15 mouse cellular contexts compared by ENCODE assay signal in the genomic region with DNA sequence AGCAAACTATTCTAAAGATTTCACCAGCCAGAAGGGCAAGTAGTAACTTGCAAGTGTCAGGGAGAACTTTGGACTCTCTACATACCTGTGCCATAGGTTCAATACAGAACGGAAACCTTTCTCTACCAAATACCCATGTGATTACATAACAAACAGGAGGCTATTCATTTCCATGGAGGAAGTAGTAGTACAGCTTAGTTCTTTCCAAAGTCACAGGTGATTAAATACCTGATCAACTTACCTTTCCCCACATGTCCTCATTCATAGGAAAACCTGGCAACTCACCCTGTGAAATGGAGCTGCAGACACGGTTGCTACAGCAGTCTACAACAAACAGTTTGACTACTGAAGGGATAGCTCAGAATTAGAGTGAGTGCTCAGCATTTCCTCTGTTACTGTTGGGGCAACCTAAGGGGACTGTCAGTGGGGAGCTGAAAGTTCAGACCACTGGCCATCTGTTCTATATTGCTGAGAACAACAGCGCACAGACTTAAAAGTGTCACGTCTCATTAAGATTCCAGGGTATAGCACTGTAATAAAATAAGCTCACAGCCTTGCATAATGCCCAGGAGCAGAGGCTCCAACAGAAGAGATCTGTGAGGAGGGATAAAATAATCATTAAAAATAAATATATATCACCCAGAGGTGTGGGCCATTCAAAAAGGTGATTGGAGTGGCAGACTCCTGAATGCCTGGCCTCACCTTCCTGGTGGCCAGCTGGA. TPM values are rescaled to one million over a fixed set of nuclear protein-coding genes. Genes with fewer than 3 reads are reported as not detected.
DNase-seq lines count a peak whose midpoint lies in the region; ATAC-seq and TF ChIP-seq lines count a peak whose summit lies in the region.
"Had no signal": no experiment of that assay in that cellular context is flagged by ENCODE, and none has a peak within 500 bp of the region (broad histone marks: within the 10 kb centered on the region; RNA-seq: fewer than 3 reads in every experiment).

No protein-coding gene starts in this region.

- H3K9me3 ChIP-seq in forebrain, embryonic 13.5 days (replicated peaks), result no peaks in the 10 kb centered on the region
- H3K9me3 ChIP-seq in forebrain, embryonic 14.5 days (replicated peaks; ENCODE audit: control insufficient read depth, low read length), result no peaks in the 10 kb centered on the region
- no peaks in the 10 kb centered on the region for H3K9me3 ChIP-seq in midbrain, embryonic 16.5 days (replicated peaks; ENCODE audit: control insufficient read depth, low read length, poor library complexity, severe bottlenecking)
- H3K9me3 ChIP-seq in midbrain, embryonic 14.5 days (ENCODE audit: control insufficient read depth, low read length), result no peaks in the 10 kb centered on the region
- no peaks in the 10 kb centered on the region for H3K9me3 ChIP-seq in limb, embryonic 13.5 days
- no peaks in the 10 kb centered on the region for H3K9me3 ChIP-seq in stomach, postnatal 0 days (ENCODE audit: control insufficient read depth, low read length)
- H3K9me3 ChIP-seq: limb, embryonic 15.5 days had no signal

- no peak overlapping the region for H3K4me2 ChIP-seq in forebrain, embryonic 13.5 days
- H3K4me2 ChIP-seq in forebrain, embryonic 14.5 days (ENCODE audit: low read length), result no peak overlapping the region
- no peak overlapping the region for H3K4me2 ChIP-seq in midbrain, embryonic 16.5 days (ENCODE audit: low read length)
- H3K4me2 ChIP-seq in midbrain, embryonic 14.5 days (ENCODE audit: low read length), result no peak overlapping the region
- H3K4me2 ChIP-seq in limb, embryonic 13.5 days (replicated peaks), result no peak overlapping the region
- no peak overlapping the region for H3K4me2 ChIP-seq in stomach, postnatal 0 days (replicated peaks; ENCODE audit: low read depth)
- H3K4me2 ChIP-seq: limb, embryonic 15.5 days; lung, embryonic 14.5 days had no signal

- H3K4me1 ChIP-seq in forebrain, embryonic 13.5 days, result no peaks in the 10 kb centered on the region
- H3K4me1 ChIP-seq in forebrain, embryonic 14.5 days (ENCODE audit: control insufficient read depth, insufficient read depth, low read length), result no peaks in the 10 kb centered on the region
- no peaks in the 10 kb centered on the region for H3K4me1 ChIP-seq in midbrain, embryonic 16.5 days (ENCODE audit: control insufficient read depth, insufficient read depth, low read length)
- H3K4me1 ChIP-seq in midbrain, embryonic 14.5 days (ENCODE audit: control insufficient read depth, insufficient read depth, low read length), result no peaks in the 10 kb centered on the region
- H3K4me1 ChIP-seq in limb, embryonic 13.5 days, result peaks cover 19% of the 10 kb centered on the region
- no peaks in the 10 kb centered on the region for H3K4me1 ChIP-seq in stomach, postnatal 0 days (replicated peaks; ENCODE audit: control insufficient read depth, insufficient read depth)

- H3K27ac ChIP-seq in forebrain, embryonic 13.5 days, result no peak overlapping the region
- no peak overlapping the region for H3K27ac ChIP-seq in forebrain, embryonic 14.5 days (ENCODE audit: low read depth, low read length)
- no peak overlapping the region for H3K27ac ChIP-seq in midbrain, embryonic 16.5 days (ENCODE audit: low read length)
- H3K27ac ChIP-seq in midbrain, embryonic 14.5 days (replicated peaks; ENCODE audit: low read depth, low read length), result no peak overlapping the region
- no peak overlapping the region for H3K27ac ChIP-seq in limb, embryonic 13.5 days
- no peak overlapping the region for H3K27ac ChIP-seq in stomach, postnatal 0 days (replicated peaks)
- H3K27ac ChIP-seq: limb, embryonic 15.5 days had no signal

- no peak; the same call in 1 of the 2 replicates for TF ChIP-seq CTCF in stomach, postnatal 0 days (IDR thresholded peaks at IDR 0.05; ENCODE audit: low read depth)

- H3K27me3 ChIP-seq in forebrain, embryonic 13.5 days, result no peaks in the 10 kb centered on the region
- no peaks in the 10 kb centered on the region for H3K27me3 ChIP-seq in forebrain, embryonic 14.5 days (replicated peaks; ENCODE audit: control insufficient read depth, insufficient read depth, low read length)
- no peaks in the 10 kb centered on the region for H3K27me3 ChIP-seq in midbrain, embryonic 16.5 days (ENCODE audit: control insufficient read depth, insufficient read depth, low read depth, low read length)
- no peaks in the 10 kb centered on the region for H3K27me3 ChIP-seq in midbrain, embryonic 14.5 days (ENCODE audit: control insufficient read depth, insufficient read depth, low read length)
- H3K27me3 ChIP-seq in limb, embryonic 13.5 days, result peaks cover 20% of the 10 kb centered on the region; the same call in 1 of the 2 replicates
- no peaks in the 10 kb centered on the region for H3K27me3 ChIP-seq in stomach, postnatal 0 days (ENCODE audit: control insufficient read depth, insufficient read depth, low read length)

- H3K9ac ChIP-seq in forebrain, embryonic 13.5 days, result no peak overlapping the region
- H3K9ac ChIP-seq in forebrain, embryonic 14.5 days (ENCODE audit: low read length), result no peak overlapping the region
- no peak overlapping the region for H3K9ac ChIP-seq in midbrain, embryonic 16.5 days (ENCODE audit: low read depth, low read length)
- no peak overlapping the region for H3K9ac ChIP-seq in midbrain, embryonic 14.5 days (replicated peaks; ENCODE audit: low read length)
- H3K9ac ChIP-seq in limb, embryonic 13.5 days, result no peak overlapping the region
- no peak overlapping the region for H3K9ac ChIP-seq in stomach, postnatal 0 days (ENCODE audit: low read length)
- H3K9ac ChIP-seq: limb, embryonic 15.5 days; lung, embryonic 14.5 days had no signal

- 75% methylated on average over 4 of the region's 4 CpGs for WGBS in forebrain, embryonic 13.5 days
- 75% methylated on average over 4 of the region's 4 CpGs for WGBS in forebrain, embryonic 14.5 days
- 72% methylated on average over 4 of the region's 4 CpGs for WGBS in midbrain, embryonic 16.5 days
- 79% methylated on average over 4 of the region's 4 CpGs for WGBS in midbrain, embryonic 14.5 days
- 30% methylated on average over 4 of the region's 4 CpGs for WGBS in limb, embryonic 13.5 days
- WGBS in stomach, postnatal 0 days, result 66% methylated on average over 4 of the region's 4 CpGs

- TF ChIP-seq EP300 in stomach, postnatal 0 days (optimal IDR thresholded peaks at IDR 0.05), result no peak

- H3K36me3 ChIP-seq in forebrain, embryonic 13.5 days (ENCODE audit: poor library complexity, severe bottlenecking), result no peaks in the 10 kb centered on the region
- no peaks in the 10 kb centered on the region for H3K36me3 ChIP-seq in forebrain, embryonic 14.5 days (ENCODE audit: control insufficient read depth, insufficient read depth, low read length)
- no peaks in the 10 kb centered on the region for H3K36me3 ChIP-seq in midbrain, embryonic 16.5 days (ENCODE audit: control insufficient read depth, insufficient read depth, low read length)
- H3K36me3 ChIP-seq in midbrain, embryonic 14.5 days (ENCODE audit: control insufficient read depth, insufficient read depth, low read length), result no peaks in the 10 kb centered on the region
- H3K36me3 ChIP-seq in limb, embryonic 13.5 days, result no peaks in the 10 kb centered on the region
- no peaks in the 10 kb centered on the region for H3K36me3 ChIP-seq in stomach, postnatal 0 days (ENCODE audit: control insufficient read depth, insufficient read depth, low read length)
- H3K36me3 ChIP-seq: limb, embryonic 15.5 days had no signal

- ATAC-seq in forebrain, embryonic 13.5 days, result peak; percentile 38; the same call in 1 of the 2 replicates
- no peak for ATAC-seq in forebrain, embryonic 14.5 days
- ATAC-seq in midbrain, embryonic 16.5 days, result 0 out of 2 replicates have a peak, but pooled peaks have one; percentile 51
- no peak for ATAC-seq in midbrain, embryonic 14.5 days (ENCODE audit: low FRiP score, low TSS enrichment)
- ATAC-seq in limb, embryonic 13.5 days (ENCODE audit: low FRiP score, low read depth), result peak; percentile 54; the same call in 1 of the 2 replicates
- ATAC-seq in stomach, postnatal 0 days (ENCODE audit: low FRiP score, low TSS enrichment), result peak; percentile 84
- ATAC-seq in granulocyte monocyte progenitor cell, adult 5-6 weeks (replicated peaks; ENCODE audit: poor library complexity, severe bottlenecking), result no peak

- no peak overlapping the region for H3K4me3 ChIP-seq in forebrain, embryonic 13.5 days
- no peak overlapping the region for H3K4me3 ChIP-seq in forebrain, embryonic 14.5 days (ENCODE audit: low read depth, low read length)
- H3K4me3 ChIP-seq in midbrain, embryonic 16.5 days (ENCODE audit: low read depth, low read length), result no peak overlapping the region
- no peak overlapping the region for H3K4me3 ChIP-seq in midbrain, embryonic 14.5 days (replicated peaks; ENCODE audit: low read depth, low read length)
- no peak overlapping the region for H3K4me3 ChIP-seq in limb, embryonic 13.5 days
- H3K4me3 ChIP-seq in stomach, postnatal 0 days (ENCODE audit: low read depth, low read length), result no peak overlapping the region
- H3K4me3 ChIP-seq: limb, embryonic 15.5 days had no signal

- DNase-seq in forebrain, embryonic 14.5 days (ENCODE audit: low spot score), result no peak
- no peak for DNase-seq in midbrain, embryonic 14.5 days
- no peak for DNase-seq in stomach, postnatal 0 days (ENCODE audit: low spot score)
- no peak for DNase-seq in c-Kit-positive CD71-positive TER-119-positive erythroid progenitor cells, embryonic 14.5 days (ENCODE audit: low spot score)
- DNase-seq: adrenal gland, adult 8-10 months; B cell, adult 2 months; cerebellum, postnatal 36 days; kidney, postnatal 4 days; lung, embryonic 14.5 days had no signal

RNA-seq across cellular contexts. Expression of a gene that starts 9.7 kb away (rescaled TPM):
- polyA plus RNA-seq in forebrain, embryonic 13.5 days (2015; fragmentation: Nextera tagmentation; extraction: Ambion mirVana), result not detected in 2 replicates
- polyA plus RNA-seq in forebrain, embryonic 14.5 days (2014; fragmentation: Nextera tagmentation; extraction: Ambion mirVana), result not detected in 2 replicates
- polyA plus RNA-seq in midbrain, embryonic 16.5 days (2015; fragmentation: Nextera tagmentation; extraction: Ambion mirVana), result not detected in 2 replicates
- not detected in 2 replicates for polyA plus RNA-seq in midbrain, embryonic 14.5 days (2014; fragmentation: Nextera tagmentation; extraction: Ambion mirVana)
- polyA plus RNA-seq in limb, embryonic 13.5 days (2015; fragmentation: Nextera tagmentation; extraction: Ambion mirVana), result 0.40 and 0.66 TPM in 2 replicates
- polyA plus RNA-seq in stomach, postnatal 0 days (2015; fragmentation: Nextera tagmentation; extraction: Ambion mirVana), result 0.08 TPM in 1 of 2 replicates, not detected in the other
- not detected in 2 replicates for total RNA-seq in granulocyte monocyte progenitor cell, adult 5-6 weeks (2014; fragmentation: Nextera tagmentation)
- not detected in 2 replicates for total RNA-seq in granulocyte monocyte progenitor cell, adult 5-6 weeks (2017)
- total RNA-seq: adrenal gland, adult 8-10 months had no signal
- polyA plus RNA-seq: lung, embryonic 14.5 days had no signal

RNA-seq across cellular contexts. Expression of a gene that starts 37.3 kb away (rescaled TPM):
- not detected in 2 replicates for polyA plus RNA-seq in forebrain, embryonic 13.5 days (2015; fragmentation: Nextera tagmentation; extraction: Ambion mirVana)
- not detected in 2 replicates for polyA plus RNA-seq in forebrain, embryonic 14.5 days (2014; fragmentation: Nextera tagmentation; extraction: Ambion mirVana)
- polyA plus RNA-seq in midbrain, embryonic 16.5 days (2015; fragmentation: Nextera tagmentation; extraction: Ambion mirVana), result not detected in 2 replicates
- polyA plus RNA-seq in midbrain, embryonic 14.5 days (2014; fragmentation: Nextera tagmentation; extraction: Ambion mirVana), result not detected in 2 replicates
- polyA plus RNA-seq in limb, embryonic 13.5 days (2015; fragmentation: Nextera tagmentation; extraction: Ambion mirVana), result not detected in 2 replicates
- polyA plus RNA-seq in stomach, postnatal 0 days (2015; fragmentation: Nextera tagmentation; extraction: Ambion mirVana), result 0.06 and 0.10 TPM in 2 replicates
- total RNA-seq in granulocyte monocyte progenitor cell, adult 5-6 weeks (2014; fragmentation: Nextera tagmentation), result not detected in 2 replicates
- total RNA-seq in granulocyte monocyte progenitor cell, adult 5-6 weeks (2017), result not detected in 2 replicates
- total RNA-seq: gastrocnemius, postnatal 4 days had no signal
- polyA plus RNA-seq: limb, embryonic 15.5 days; lung, embryonic 14.5 days had no signal

RNA-seq across cellular contexts. Expression of a gene that starts 48.5 kb away (rescaled TPM):
- polyA plus RNA-seq in forebrain, embryonic 13.5 days (2015; fragmentation: Nextera tagmentation; extraction: Ambion mirVana), result 0.09 TPM in 1 of 2 replicates, not detected in the other
- polyA plus RNA-seq in forebrain, embryonic 14.5 days (2014; fragmentation: Nextera tagmentation; extraction: Ambion mirVana), result 0.06 and 0.64 TPM in 2 replicates
- 0.24 and 0.26 TPM in 2 replicates for polyA plus RNA-seq in midbrain, embryonic 16.5 days (2015; fragmentation: Nextera tagmentation; extraction: Ambion mirVana)
- polyA plus RNA-seq in midbrain, embryonic 14.5 days (2014; fragmentation: Nextera tagmentation; extraction: Ambion mirVana), result not detected in 2 replicates
- polyA plus RNA-seq in limb, embryonic 13.5 days (2015; fragmentation: Nextera tagmentation; extraction: Ambion mirVana), result 0.38 and 0.45 TPM in 2 replicates
- polyA plus RNA-seq in stomach, postnatal 0 days (2015; fragmentation: Nextera tagmentation; extraction: Ambion mirVana), result 16.4 and 17.7 TPM in 2 replicates
- not detected in 2 replicates for total RNA-seq in granulocyte monocyte progenitor cell, adult 5-6 weeks (2014; fragmentation: Nextera tagmentation)
- total RNA-seq in granulocyte monocyte progenitor cell, adult 5-6 weeks (2017), result not detected in 2 replicates

Comparison
In these comparisons a context has a peak if more than half of its experiments do, and no peak if none do; other contexts are left out.
1. ATAC-seq: peak in forebrain, embryonic 13.5 days (single experiment), midbrain, embryonic 16.5 days (single experiment), limb, embryonic 13.5 days (single experiment) and stomach, postnatal 0 days (single experiment); none in forebrain, embryonic 14.5 days (single experiment), midbrain, embryonic 14.5 days (single experiment) and granulocyte monocyte progenitor cell, adult 5-6 weeks (single experiment).
2. RNA of a gene that starts 48.5 kb away (polyA plus RNA-seq): 16.4 to 17.7 TPM in stomach, postnatal 0 days; 0.38 to 0.45 TPM in limb, embryonic 13.5 days, 0.24 to 0.26 TPM in midbrain, embryonic 16.5 days, not detected in midbrain, embryonic 14.5 days, 0.06 to 0.64 TPM in forebrain, embryonic 14.5 days and 0.09 TPM in forebrain, embryonic 13.5 days; every median in the first group is over 10 times any median in the second.